In genomic region chr10:43841441-43841840, GRCm38 (mm10) we compare ENCODE assay signal across 15 mouse cellular contexts.
"Had no signal": no experiment of that assay in that cellular context is flagged by ENCODE, and none has a peak within 500 bp of the region (broad histone marks: within the 10 kb centered on the region; RNA-seq: fewer than 3 reads in every experiment).

No protein-coding gene starts in this region.

- H3K27ac ChIP-seq: midbrain, embryonic 13.5 days; midbrain, embryonic 15.5 days; neural tube, embryonic 12.5 days; stomach, embryonic 15.5 days; stomach, postnatal 0 days had no signal

- H3K36me3 ChIP-seq: midbrain, embryonic 13.5 days; midbrain, embryonic 15.5 days; neural tube, embryonic 12.5 days; stomach, embryonic 15.5 days had no signal

- DNase-seq: lung, adult 18-20 months; lung, embryonic 14.5 days; lung, postnatal 10 days; lung, postnatal 4 days; right cerebral cortex, postnatal 14 days; thymus, adult 2 months; thymus, postnatal 25 days; thymus, postnatal 4 days had no signal

- H3K9me3 ChIP-seq: midbrain, embryonic 13.5 days; midbrain, embryonic 15.5 days; neural tube, embryonic 12.5 days; stomach, embryonic 15.5 days had no signal

- H3K4me2 ChIP-seq: lung, embryonic 14.5 days; midbrain, embryonic 11.5 days; midbrain, embryonic 13.5 days; midbrain, embryonic 15.5 days; neural tube, embryonic 12.5 days; stomach, embryonic 15.5 days had no signal

- ATAC-seq: midbrain, embryonic 13.5 days; midbrain, embryonic 15.5 days had no signal

- H3K4me1 ChIP-seq: midbrain, embryonic 13.5 days; midbrain, embryonic 15.5 days; neural tube, embryonic 12.5 days; stomach, embryonic 15.5 days had no signal

- H3K27me3 ChIP-seq: megakaryocyte, embryonic 14.5 days; midbrain, embryonic 13.5 days; midbrain, embryonic 15.5 days; neural tube, embryonic 12.5 days; stomach, embryonic 15.5 days had no signal

- H3K4me3 ChIP-seq: midbrain, embryonic 13.5 days; midbrain, embryonic 15.5 days; neural tube, embryonic 12.5 days; stomach, embryonic 15.5 days had no signal

- H3K9ac ChIP-seq: lung, embryonic 14.5 days; midbrain, embryonic 13.5 days; midbrain, embryonic 15.5 days; neural tube, embryonic 12.5 days; stomach, embryonic 15.5 days had no signal
